Mouse (Mus musculus) kidney, postnatal 0 days (tissue): ENCODE results near the gene Hhip. TPM values are rescaled to one million over a fixed set of nuclear protein-coding genes. Genes with fewer than 3 reads are reported as not detected.

Source experiments
- ATAC-seq: fragments of 200-750 bp; cut with Nextera tagmentation; replicated peaks from 2 replicates; pipeline ENCODE4 v1.8.0; 2017; ENCODE audit warnings: low read depth, moderate number of reproducible peaks, moderate TSS enrichment, moderate library complexity; ENCODE audit not compliant: low FRiP score
- DNase-seq: peaks from one replicate; pipeline ENCODE4 v3.0.0-alpha.2; 2016; ENCODE audit warnings: low spot score
- H3K27ac ChIP-seq: fragments of 300-500 bp; sonication (generic); 2 replicates; pipeline ENCODE4 v1.5.1; 2014; ENCODE audit warnings: mild to moderate bottlenecking
- H3K27me3 ChIP-seq: fragments of 300-500 bp; sonication (generic); 2 replicates; pipeline ENCODE4 v1.6.1; 2014; ENCODE audit warnings: low read length, mixed read lengths; ENCODE audit not compliant: insufficient read depth
- H3K36me3 ChIP-seq: fragments of 300-500 bp; sonication (generic); 2 replicates; pipeline ENCODE4 v1.6.1; 2014; ENCODE audit warnings: low read length, mixed read lengths; ENCODE audit not compliant: insufficient read depth
- H3K4me1 ChIP-seq: fragments of 300-500 bp; sonication (generic); replicated peaks from 2 replicates; pipeline ENCODE4 v1.6.1; 2014; ENCODE audit warnings: antibody characterized with exemption, low read length, mixed read lengths; ENCODE audit not compliant: insufficient read depth
- H3K4me2 ChIP-seq: fragments of 300-500 bp; sonication (generic); 2 replicates; pipeline ENCODE4 v1.6.1; 2014; ENCODE audit warnings: mild to moderate bottlenecking, low read length, moderate library complexity, mixed read lengths
- H3K4me3 ChIP-seq: fragments of 300-500 bp; sonication (generic); replicated peaks from 2 replicates; pipeline ENCODE4 v1.5.1; 2014; ENCODE audit warnings: low read depth, low read length
- H3K9ac ChIP-seq: fragments of 300-500 bp; sonication (generic); 2 replicates; pipeline ENCODE4 v1.6.1; 2014; ENCODE audit warnings: low read depth, low read length
- H3K9me3 ChIP-seq: fragments of 300-500 bp; sonication (generic); replicated peaks from 2 replicates; pipeline ENCODE4 v1.6.1; 2016; ENCODE audit warnings: low read length, inconsistent platforms, mixed read lengths
- CTCF ChIP-seq: IDR thresholded peaks from 2 replicates; pipeline ENCODE4 v1.5.1; 2016; ENCODE audit warnings: antibody characterized with exemption, low read depth, mild to moderate bottlenecking, moderate library complexity
- WGBS: fragments of 180-500 bp; shearing (Covaris S2); extraction: QIAGEN DNeasy Blood & Tissue Kit; methylation state at CpG from one replicate; pipeline ENCODE4 v1.1.7; 2014; 5-methylcytosine and 5-hydroxymethylcytosine counted together
- polyA plus RNA-seq: library from polyadenylated mRNA; unstranded; fragments of >200 nt; fragmentation: Nextera tagmentation; extraction: Ambion mirVana; gene quantifications from 2 replicates; pipeline ENCODE4 v1.2.1, GENCODE M21; 2015

The Hhip gene
- 4.9 and 7.6 TPM in 2 replicates for polyA plus RNA-seq

DNA sequence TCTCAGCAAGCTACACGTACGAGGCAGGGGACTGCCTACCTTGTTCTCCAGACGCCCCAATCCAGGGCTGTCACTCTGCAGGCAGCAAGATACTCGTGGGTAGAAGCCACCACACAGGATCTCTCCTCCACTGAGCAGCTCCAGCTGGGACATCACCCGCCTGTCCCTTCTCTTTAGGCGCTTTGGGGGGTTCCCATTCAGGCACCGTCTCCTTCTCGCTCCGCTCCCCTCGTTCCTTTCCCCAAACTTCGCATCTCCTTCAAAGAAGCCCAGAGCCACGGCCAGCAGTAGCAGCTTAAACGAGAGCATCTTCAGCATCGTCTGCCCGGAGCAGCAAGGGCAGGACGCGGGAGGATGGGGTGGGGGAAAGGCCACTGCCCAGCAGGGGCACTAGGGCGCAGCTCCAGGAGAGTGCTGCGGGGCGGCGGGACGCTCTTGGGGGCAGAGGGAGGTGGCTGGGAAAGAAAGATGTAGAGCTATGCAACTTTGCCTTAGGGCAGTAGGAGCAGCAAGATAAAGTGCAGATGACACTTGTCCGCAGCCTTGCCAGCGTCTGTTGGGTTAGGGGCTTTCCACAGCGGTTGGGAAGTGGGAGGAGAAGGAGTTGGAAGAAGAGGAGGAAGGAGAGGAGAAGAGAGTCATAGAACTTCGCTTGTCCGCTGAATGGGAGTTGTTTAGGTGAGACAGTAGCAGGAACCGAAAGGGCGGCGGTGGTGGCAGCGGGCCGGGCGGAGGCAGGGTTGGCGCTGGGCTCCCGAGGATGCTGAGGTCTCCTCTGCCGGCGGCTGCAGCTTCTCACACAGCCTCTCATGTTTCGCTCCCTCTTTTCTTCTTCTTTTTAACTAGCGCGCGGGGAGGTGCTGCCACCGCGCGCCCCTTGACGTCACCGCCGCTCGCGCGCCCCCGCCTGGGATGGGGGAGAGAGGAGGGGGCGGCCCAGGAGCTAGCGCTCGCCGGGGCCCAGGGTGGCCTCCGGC lies at the start of gene Hhip:
Hhip (minus strand) TSS at position 809 of the 977 bp plus-strand sequence.
- Histone ChIP-seq H3K9me3 (no peaks in the 10 kb centered on the region), H3K27ac (0 out of 2 replicates have a peak within 1 kb of the TSS, but pooled peaks have one; percentile 5), H3K4me2 (peak within 1 kb of the TSS; percentile 90), H3K4me1 (no peaks in the 10 kb centered on the region), H3K36me3 (no peaks in the 10 kb centered on the region), H3K9ac (peak within 1 kb of the TSS; percentile 46; the same call in 1 of the 2 replicates), H3K4me3 (peak within 1 kb of the TSS; percentile 50), H3K27me3 (peaks cover 15% of the 10 kb centered on the region)
- DNase-seq (peak; percentile 82), ATAC-seq (peak; percentile 71)
- under 1% methylated on average over 46 of the region's 56 CpGs for WGBS
- TF ChIP-seq CTCF = 0 out of 2 replicates have a peak, but pooled peaks have one; percentile 9

DNA sequence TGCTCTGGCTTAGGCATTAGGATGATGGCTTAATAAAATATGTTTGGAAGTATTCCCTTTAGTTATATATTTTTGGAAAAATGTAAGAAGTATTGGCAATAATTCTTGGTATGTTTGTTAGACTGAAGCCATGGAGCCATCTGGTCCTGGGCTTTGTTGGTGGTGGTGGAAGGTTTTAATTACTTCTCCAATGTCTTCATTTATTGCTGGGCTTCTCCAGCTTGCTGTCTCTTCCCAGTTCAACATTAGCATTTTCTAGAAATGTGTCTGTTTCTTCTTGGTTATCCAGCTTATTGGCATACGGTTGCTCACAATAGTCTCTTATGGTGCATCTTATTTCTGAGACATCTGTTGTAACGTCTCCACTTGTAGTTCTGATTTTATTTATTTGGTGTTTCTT lies 29.2 kb upstream of the Hhip start:
- H3K4me2 ChIP-seq = no peak overlapping the region
- no peak for DNase-seq
- no peak for ATAC-seq
- H3K9ac ChIP-seq = no peak overlapping the region
- H3K27ac ChIP-seq = no peak overlapping the region
- H3K4me1 ChIP-seq = no peaks in the 10 kb centered on the region
- no peaks in the 10 kb centered on the region for H3K36me3 ChIP-seq
- H3K27me3 ChIP-seq = no peaks in the 10 kb centered on the region
- no peak overlapping the region for H3K4me3 ChIP-seq
- 81% methylated on average over 2 of the region's 2 CpGs for WGBS
- H3K9me3 ChIP-seq = no peaks in the 10 kb centered on the region
- no peak for TF ChIP-seq CTCF

DNA sequence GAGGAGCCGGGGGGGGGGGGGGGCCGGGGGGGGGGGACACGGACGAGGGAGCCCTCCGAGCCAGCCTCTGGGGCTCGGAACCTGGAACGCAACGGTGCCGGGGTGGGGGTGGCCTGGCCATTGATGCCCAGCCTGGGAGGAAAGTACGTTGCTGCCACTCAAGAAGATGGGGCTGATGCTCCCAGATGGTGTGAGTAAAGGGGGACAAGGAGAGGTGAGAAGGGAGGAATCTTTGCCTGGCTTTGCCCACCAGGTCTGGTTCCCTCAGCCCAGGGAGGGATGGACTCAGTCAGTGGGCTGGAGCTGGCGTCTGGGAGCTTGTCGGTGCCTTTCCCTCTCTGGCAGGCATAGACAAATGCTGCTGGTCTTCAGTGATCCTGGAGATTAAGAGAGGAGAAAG lies 387 bp upstream of the Hhip start:
- no peak overlapping the region for H3K27ac ChIP-seq
- H3K4me1 ChIP-seq = no peaks in the 10 kb centered on the region
- TF ChIP-seq CTCF = no peak
- DNase-seq (no peak), ATAC-seq (peak; percentile 23; the same call in 1 of the 2 replicates)
- peak overlapping the region; percentile 50 for H3K4me3 ChIP-seq
- H3K9ac ChIP-seq = no peak overlapping the region
- WGBS = 2% methylated on average over 8 of the region's 12 CpGs
- peak overlapping the region; percentile 90 for H3K4me2 ChIP-seq
- H3K9me3 ChIP-seq = no peaks in the 10 kb centered on the region
- peaks cover 15% of the 10 kb centered on the region for H3K27me3 ChIP-seq
- H3K36me3 ChIP-seq = no peaks in the 10 kb centered on the region

DNA sequence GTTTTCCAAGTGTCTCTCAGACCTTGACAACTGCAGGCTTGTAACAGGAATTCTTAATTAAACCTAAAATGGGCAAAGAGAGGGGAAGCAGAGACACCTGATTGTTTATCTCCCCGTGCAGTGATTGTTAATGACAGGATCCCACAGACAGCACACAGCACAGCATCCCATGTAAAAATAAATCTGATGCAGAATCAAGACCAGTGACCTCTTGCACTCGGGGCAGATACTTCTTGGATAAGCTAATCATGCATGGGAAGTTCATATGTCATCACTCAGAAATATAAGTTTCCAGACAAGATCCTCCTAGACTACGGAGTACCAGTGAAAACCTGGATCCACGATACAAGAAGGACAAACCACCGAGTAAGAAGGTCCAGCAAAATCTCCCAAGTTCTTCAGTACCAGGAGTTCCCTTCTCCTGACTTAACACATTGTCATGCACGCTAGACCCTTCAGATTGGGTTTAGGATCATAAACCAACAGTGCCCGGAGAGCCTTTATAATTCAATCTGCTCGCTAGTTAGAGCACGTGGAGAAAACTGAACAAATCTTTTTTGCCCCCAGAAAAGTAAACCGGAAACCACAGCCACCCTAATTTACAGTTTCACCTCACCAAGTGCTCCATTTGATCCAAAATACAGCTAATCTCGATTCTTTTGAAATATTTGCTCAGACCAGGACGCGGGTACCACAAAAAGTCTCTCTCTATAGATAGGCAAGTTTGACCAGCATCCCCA lies 1.3 kb downstream of the Hhip start:
- no peak for ATAC-seq
- H3K36me3 ChIP-seq = no peaks in the 10 kb centered on the region
- no peaks in the 10 kb centered on the region for H3K9me3 ChIP-seq
- peak overlapping the region; percentile 90; the same call in 1 of the 2 replicates for H3K4me2 ChIP-seq
- no peak overlapping the region for H3K27ac ChIP-seq
- no peak for TF ChIP-seq CTCF
- DNase-seq = no peak
- WGBS = 11% methylated on average over 13 of the region's 13 CpGs
- no peaks in the 10 kb centered on the region for H3K4me1 ChIP-seq
- H3K27me3 ChIP-seq = peaks cover 15% of the 10 kb centered on the region
- H3K9ac ChIP-seq = no peak overlapping the region
- peak overlapping the region; percentile 50 for H3K4me3 ChIP-seq

DNA sequence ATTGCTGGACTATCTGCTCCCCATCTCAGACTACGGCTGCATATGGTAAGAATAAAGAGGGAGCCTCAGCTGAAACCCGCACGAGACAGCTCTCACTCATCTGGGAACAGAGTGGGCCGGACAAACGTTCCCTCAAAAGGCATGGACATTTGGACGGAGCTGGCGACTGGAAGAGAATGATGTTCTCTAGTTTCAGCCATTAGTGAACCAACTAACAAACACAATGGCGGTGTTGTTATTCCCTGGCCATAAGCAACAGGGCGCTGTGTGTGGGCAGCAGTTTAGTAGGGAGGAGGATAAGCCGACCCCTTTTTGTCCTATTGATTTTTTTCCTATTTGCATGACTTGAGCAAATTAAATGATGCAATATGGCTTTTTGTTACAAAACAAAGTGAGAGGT lies 2.0 kb downstream of the Hhip start:
- Histone ChIP-seq H3K4me3 (0 out of 2 replicates have a peak overlapping the region, but pooled peaks have one; percentile 2), H3K9ac (no peak overlapping the region), H3K36me3 (no peaks in the 10 kb centered on the region), H3K9me3 (no peaks in the 10 kb centered on the region), H3K27ac (no peak overlapping the region), H3K4me1 (no peaks in the 10 kb centered on the region), H3K27me3 (peaks cover 15% of the 10 kb centered on the region), H3K4me2 (0 out of 2 replicates have a peak overlapping the region, but pooled peaks have one; percentile 4)
- ATAC-seq (no peak), DNase-seq (no peak)
- 13% methylated on average over 10 of the region's 10 CpGs for WGBS
- TF ChIP-seq CTCF = no peak

DNA sequence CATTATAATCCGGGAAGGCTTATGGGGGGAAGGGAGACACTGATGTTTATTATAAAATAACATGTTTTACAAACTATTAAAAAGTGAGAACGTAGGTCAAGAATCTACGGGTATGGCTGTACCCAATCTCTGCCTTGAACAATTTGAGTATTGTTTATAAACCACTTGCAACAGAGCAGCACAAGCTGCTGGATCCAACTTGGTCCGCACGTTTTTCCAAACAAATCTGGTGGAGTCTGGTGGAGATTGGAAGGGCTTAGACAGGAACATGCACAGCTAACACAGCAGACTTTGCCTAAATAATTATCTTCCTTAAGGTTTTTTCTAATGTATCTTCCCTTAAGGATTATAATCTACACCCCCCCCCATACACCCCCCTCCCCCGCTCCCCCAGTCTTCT lies 2.7 kb downstream of the Hhip start:
- no peak overlapping the region for H3K4me3 ChIP-seq
- no peak for TF ChIP-seq CTCF
- H3K27me3 ChIP-seq = peaks cover 11% of the 10 kb centered on the region; the same call in 1 of the 2 replicates
- H3K27ac ChIP-seq = no peak overlapping the region
- DNase-seq = no peak
- no peak for ATAC-seq
- H3K4me1 ChIP-seq = no peaks in the 10 kb centered on the region
- no peak overlapping the region for H3K9ac ChIP-seq
- H3K36me3 ChIP-seq = no peaks in the 10 kb centered on the region
- no peaks in the 10 kb centered on the region for H3K9me3 ChIP-seq
- WGBS = 71% methylated on average over 6 of the region's 6 CpGs
- H3K4me2 ChIP-seq = no peak overlapping the region
